Mouse (Mus musculus): Measurements from ENCODE around the gene Fbxl19.
"Not testable (repeated sequence)": the region's sequence is repeated elsewhere in the genome, so short reads cannot be mapped to it uniquely, and the experiment has no call there.

Gene Fbxl19

DNA sequence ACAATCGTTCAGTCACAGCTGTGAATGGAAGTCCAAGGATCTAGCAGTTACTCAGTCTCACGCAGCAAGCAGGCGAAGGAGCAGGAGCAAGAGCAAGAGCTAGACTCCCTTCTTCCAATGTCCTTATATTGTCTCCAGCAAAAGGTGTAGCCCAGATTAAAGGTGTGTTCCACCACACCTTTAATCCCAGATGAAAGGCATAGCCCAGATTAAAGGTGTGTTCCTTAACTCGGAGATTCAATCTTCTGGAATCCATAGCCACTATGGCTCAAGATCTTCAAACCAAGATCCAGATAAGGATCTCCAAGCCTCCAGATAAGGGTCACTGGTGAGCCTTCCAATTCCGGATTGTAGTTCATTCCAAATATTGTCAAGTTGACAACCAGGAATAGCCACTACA, 12.3 kb upstream of the Fbxl19 start, which contains the start of gene Ctf2:
Gene Ctf2 (minus strand): TSS at position 101 of the 400 bp plus-strand sequence.
- DNase-seq: not testable (repeated sequence)

DNA sequence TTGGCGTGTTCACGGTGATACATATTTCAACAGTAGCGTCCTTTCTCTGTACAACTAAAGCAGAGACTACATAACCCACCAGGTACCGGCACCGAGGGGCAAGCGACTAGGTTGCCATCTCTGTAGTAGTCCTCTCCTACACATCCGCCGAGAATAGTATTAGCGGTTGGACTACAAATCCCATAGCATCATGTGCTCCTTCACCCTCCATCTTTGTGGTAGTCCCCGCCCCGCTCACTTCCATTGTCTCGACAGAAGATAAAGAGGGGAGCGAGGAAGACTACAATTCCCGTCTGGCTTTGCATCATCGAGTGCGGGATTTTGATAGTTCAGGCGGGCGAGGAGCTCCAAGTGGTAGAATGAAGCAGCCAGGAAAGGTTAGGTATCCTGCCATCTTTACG, 908 bp downstream of the Fbxl19 start:
- DNase-seq: peak; percentile 97

DNA sequence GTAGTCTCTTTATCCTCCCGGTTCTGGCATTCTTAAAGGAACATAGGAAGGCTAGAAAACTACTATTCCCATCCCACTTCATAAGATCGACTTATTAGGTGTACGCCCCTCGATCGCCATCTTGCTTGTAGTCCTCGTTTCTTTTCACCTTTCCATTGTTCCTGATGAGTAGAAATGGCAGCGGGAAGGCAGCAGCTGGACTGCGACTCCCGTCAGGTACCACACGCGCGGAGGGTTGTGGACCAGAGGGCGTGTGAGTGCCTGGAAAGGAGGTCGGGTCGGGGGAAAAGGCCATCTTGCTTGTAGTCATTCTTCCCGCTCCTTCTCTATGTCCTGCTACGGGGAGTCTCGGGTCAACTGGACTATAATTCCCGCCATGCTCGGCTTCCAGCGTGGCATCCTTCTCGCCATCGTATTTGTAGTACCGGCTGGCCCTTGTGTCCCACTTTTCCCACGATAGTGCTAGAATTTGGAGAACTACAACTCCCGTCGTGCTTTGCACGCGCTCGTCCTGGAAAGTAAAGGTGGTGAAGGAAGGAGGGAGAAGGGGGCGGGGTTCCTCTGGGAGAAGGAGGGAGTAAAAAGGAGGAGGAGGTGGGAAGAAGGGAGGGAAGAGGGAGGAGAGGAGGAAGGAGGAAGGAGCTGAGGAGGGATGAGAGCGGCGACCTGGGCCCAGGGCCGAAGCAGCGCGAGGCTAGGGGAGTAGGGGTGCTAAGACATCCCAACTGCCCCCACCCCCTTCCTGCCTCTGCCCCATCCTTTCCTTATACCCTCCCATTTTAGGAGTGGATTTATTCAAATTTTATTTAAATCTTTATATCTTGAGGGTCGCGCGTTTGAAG, 1.5 kb downstream of the Fbxl19 start:
- DNase-seq: peak; percentile 100

DNA sequence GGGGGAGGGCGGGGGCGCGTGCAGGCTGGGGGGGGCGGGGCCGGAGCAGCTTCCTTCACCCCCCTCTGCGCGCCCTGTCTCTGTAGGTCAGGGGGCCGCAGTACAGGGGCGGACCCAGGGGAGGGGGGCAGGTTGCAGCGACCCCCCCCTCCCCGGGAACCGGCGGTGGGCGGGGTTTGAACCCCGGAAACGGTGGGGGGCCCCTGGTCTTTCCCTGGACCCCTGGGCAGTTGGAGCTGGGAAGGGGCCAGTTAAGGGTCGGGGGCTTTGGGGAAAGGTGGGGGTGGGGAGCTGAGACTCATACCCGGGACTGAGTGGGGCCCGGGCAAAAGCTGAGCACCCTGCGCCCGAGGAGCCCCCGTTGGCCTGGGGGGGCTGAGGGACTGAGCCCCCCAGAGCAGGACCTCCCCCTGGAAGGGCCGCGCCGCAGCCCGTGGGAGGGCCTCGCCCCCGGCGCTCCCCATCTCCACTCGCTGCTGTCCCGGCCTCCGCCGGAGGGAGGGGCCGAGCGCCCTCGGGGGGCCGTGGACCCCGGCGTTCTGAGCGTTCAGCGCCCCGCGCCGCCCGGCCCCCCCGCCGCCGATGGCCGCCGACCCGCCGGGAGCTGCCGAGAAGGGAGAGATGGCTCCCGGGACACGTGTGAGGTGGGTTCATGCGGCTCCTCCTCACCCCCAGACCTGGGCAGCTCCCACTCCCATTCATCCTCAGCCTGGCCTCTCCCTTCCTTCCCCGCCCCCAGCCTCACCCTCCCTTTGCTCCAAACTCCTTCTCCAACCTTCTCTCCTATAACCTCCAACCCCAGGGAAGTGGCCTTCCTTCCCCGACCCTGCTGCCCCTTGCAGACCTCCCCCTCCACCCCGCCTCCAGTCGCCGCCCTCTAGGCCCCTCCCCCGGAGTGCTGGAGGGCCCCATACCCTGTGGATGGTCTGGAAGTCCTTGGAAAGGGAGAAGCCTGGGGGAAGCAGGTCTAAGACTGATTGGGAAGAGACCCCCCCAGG, 2.5 kb downstream of the Fbxl19 start:
- DNase-seq: peak; percentile 35

DNA sequence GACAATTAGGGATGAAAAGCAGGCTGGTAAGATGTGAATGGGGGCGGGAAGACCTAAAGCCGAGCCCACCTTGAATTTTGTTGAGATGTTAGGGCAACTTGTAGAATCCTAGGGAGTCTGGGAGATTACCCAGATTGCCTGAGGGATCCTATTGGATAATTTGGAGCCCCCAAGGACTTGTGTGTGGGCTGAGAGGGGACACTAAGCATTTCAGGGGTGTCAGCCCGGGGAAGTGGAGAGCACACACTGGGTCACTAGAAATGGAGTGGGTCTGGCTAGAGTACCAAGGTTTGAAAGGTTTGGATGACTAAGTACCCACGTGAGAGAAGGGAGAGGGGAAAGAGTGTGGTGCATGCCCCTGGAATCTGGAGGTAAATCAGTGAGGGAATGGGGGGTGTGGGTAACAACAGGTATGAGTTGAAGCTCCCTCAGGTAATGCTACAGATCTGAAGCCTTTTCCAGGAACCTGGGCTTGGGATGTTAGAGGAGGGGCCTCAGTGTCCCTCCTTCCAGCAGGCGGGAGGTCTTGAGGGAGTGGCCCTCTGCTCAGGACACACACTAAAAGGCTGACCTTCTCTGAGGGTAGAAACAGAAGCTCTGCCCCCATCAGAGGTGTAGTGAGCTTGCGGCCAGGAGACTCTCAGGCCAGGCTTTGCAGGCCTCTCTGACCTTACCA, 3.4 kb downstream of the Fbxl19 start:
- DNase-seq: no peak

DNA sequence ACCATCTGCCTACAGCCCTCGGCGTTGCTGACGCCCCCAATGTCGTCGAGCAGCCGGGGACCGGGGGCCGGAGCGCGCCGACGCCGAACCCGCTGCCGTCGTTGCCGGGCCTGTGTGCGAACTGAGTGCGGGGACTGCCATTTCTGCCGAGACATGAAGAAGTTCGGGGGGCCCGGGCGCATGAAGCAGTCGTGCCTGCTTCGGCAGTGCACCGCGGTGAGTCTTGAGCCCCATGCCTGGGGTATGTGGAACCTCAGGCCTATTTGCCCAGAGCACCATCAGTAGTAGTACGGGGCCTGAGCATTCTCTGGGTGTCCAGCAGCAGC, 3.9 kb downstream of the Fbxl19 start:
- no peak for DNase-seq

DNA sequence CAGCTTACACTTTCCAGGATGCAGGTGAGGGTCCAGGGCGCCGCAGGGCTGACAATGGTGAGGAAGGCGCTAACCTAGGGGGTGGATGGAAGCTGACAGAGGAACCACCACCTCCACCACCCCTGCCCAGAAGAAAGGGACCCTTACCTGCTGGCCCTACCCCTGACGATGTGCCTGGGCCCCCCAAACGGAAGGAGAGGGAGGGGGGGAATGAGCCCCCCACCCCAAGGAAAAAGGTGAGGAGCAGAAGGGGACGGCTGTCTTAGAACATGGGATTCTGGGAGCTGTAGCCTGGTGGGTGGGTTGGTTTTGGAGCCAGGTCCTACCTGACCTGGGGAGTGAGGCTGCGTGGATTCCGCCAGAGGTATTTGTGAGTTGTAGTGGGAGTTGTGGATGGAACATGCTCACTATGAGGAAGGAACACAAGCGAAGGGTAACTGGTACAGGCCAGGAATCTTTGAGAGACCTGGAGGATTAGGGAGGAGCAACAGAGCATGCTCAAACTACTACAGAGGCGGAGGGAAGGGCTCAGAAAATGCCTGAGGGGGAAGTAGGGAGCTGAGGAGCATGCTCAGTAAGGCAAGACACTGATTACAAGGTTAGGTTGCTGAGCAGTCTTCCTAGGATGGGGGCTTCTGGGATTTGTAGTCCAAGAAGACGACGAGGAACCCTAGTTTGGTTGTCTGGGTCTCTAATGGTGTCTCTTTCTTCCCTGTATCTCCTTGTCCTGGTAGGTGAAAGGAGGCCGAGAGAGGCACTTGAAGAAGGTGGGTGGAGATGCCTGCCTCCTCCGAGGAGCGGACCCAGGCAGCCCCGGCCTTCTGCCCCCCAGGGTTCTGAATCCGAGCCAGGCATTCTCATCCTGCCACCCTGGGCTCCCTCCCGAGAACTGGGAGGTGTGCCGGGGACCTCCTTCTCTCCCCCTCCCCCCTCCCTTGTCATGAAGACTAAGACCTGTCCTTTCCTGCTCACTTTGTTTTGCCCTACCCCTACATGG, 6.1 kb downstream of the Fbxl19 start:
- peak; percentile 52 for DNase-seq

DNA sequence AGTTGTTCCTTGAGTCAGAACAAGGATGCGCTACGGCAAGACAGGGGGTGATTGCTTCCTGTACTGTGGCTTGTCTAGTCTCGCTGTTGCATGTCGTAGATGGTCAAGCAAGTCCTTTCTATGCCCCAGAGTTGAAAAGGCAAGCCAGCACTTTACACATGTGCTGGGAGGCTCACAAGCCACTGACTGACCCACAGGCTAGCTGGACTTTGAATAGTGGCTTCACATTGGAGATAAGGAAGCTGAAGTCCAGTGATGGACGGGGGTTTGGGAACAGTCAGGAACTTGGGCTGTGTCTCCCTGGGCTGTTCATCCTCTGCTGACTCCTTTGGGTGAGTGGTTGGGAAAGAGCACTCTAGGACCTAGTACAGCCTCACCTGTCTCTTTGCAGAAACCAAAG, 7.3 kb downstream of the Fbxl19 start:
- DNase-seq: no peak

DNA sequence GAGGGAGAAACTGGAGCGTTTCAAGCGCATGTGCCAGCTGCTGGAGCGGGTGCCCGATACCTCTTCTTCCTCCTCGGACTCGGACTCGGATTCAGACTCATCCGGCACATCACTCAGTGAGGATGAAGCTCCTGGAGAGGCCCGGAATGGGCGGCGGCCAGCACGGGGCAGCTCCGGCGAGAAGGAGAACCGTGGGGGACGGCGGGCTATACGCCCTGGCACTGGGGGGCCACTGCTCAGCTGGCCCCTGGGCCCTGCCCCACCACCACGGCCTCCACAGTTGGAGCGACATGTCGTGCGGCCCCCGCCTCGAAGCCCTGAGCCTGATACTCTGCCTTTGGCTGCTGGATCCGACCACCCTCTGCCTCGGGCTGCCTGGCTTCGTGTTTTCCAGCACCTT, 7.7 kb downstream of the Fbxl19 start:
- no peak for DNase-seq

DNA sequence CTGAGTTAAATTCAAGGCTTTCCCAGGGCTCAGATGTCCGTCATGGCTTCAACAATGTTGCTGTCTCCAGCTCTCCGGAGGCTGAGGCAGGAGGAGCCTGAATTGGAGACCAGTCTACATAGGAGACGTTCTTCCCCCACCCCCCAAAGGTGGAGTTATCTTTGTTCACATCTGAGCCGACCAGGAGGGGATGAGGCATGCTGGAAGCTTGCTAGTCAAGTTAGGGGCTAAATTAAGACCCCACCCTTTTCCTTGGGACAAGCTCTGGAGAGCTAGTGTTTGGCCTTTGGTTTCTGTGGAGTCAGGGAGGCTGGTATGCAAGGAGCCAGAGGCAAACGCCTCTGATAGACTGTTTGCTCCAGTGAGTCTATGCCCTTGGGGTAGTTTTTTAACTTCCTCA, 8.8 kb downstream of the Fbxl19 start:
- no peak for DNase-seq

DNA sequence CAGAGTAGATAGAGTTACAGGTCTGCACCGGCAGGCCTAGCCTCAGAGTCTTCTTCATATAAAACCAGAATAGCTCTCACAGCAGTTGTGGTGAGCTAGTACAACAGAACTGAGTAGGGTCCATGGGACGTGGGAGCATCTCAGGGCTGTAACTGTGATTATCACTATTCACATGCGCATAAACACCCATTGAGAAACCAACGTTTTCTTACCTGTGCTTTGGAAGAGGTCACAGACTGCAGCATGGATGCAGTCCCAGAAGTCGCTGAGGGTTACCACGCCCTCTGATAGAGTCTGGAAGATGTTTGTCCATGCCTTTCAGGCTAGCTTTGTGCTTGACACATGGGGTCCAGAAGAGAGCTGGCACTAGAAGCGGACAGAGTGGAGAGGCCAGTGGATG, 9.4 kb downstream of the Fbxl19 start:
- no peak for DNase-seq

DNA sequence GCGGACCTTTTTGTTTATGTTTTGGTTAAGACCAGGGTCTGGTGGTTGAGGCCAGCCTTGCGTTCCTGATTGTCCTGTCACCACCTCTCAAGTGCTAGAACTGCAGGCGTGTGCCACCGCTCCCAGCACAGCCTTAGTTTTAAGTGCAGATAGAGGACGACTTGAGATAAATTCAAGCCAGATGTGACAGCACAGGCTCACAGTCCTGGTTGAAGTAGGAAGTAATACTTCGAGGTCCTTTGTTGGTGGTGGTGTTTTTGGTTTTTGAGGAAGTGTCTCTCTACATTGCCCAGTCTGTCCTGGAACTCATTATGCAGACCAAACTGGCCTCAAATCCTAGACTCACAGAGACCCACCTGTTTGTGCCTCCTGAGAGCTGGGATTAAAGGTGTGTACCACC, 15.4 kb downstream of the Fbxl19 start:
- no peak for DNase-seq

DNA sequence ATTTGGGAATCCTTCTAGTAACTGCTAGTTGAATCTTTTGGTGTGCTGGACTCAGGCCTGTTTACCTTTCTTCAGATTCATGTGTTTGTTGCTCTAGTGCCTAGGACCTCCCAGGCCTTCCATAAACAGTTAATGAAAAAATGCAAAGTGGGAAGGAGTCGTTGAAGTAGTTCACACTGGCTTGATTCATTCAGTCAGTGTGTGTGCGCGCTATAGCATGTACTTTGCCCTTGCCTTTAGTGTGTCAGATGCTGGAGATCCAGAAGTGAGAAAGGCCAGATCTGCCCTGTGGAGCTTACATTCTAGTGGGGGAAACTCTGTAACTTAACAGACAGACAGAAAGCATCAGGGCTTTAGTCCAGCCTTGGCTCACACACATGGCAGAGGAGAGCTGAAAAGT, 16.1 kb downstream of the Fbxl19 start:
- DNase-seq: no peak

DNA sequence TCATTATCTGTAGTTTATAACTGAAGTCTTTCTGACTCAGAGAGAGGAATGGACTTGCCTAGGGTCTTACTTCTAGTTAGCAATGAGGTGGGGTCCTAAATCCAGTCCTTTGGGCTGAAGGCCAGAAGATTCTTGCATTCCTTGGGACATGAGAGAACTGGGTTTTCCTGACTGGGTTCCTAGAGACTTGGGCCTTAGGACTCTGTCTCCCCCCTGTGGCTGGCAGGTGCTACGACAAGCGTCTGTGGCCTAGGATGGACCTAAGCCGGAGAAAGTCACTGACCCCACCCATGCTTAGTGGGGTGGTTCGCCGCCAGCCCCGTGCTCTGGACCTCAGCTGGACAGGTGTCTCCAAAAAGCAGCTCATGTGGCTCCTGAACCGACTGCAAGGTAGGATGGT, 16.7 kb downstream of the Fbxl19 start:
- peak; percentile 54 for DNase-seq

DNA sequence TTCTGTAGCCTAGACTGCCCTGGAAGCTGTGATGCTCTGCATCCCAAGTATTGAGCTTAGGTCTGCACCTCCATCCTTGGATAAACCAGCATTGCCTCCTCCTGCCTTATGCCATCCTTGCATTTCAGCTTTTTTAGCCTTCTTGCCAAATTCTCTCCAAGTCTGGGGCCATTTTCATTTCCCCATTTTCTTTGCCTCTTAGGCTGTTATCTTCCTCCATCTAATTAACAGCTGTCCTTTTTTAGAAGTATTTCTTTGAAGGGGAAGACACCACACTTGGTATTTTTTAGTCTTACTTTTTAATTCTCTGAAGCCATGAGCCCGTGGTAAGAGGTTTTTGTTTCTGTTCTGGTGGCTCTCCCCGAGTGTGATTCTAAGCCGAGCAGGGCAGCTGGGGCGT, 19.3 kb downstream of the Fbxl19 start:
- DNase-seq: no peak

DNA sequence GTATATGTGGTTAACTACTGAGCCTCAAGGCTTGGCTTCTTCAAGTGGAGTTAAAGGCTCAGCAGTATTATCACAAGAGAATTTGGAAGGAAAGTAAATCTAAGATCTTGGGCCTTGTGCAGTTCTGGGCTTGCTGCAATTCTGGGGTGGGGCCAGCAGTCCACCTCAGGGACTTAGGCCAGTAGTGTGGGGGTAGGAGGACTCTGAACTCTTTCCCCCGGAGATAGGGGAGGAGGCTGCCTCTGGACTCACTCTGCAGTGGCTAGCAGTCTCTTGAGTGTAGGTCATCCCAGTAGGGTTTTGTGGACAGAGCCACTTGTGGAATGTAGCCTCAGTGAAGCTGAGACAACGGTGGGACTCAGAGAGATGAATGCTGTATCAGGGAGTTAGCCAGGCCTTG, 21.4 kb downstream of the Fbxl19 start:
- peak; percentile 51 for DNase-seq

DNA sequence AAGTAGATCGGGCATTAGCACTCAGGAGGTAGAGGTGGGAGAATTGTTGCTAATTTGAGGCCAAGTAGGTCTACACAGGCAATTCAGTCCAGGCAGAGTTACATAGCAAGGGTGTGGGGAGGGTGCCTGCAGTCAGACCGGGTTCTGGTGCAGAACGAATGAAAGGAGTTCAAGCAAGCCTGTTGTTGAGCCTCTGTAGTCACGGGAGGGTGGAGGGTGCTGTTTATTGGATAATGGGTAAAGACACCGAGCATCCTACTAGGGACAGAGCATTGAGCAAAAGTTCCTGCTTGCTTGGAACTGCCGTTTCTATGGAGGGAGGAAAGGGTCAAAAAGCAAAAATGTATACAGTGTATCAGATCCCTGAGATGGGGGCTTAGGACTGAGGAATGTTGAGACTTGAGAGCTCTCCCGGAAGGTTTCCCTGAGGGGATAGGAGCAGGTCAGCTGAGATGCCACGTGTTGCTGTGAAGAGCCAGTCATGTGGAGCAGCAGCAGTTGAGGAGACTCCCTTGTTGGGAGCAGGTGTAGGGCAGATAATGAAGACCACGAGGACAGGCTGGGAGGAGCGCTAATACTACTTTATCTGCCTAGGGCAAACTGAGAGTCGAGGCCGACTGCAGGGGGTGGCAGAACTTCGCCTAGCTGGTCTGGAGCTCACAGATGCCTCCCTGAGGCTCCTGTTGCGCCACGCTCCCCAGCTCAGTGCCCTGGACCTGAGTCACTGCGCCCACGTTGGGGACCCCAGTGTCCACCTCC, 22.7 kb downstream of the Fbxl19 start:
- DNase-seq: no peak

DNA sequence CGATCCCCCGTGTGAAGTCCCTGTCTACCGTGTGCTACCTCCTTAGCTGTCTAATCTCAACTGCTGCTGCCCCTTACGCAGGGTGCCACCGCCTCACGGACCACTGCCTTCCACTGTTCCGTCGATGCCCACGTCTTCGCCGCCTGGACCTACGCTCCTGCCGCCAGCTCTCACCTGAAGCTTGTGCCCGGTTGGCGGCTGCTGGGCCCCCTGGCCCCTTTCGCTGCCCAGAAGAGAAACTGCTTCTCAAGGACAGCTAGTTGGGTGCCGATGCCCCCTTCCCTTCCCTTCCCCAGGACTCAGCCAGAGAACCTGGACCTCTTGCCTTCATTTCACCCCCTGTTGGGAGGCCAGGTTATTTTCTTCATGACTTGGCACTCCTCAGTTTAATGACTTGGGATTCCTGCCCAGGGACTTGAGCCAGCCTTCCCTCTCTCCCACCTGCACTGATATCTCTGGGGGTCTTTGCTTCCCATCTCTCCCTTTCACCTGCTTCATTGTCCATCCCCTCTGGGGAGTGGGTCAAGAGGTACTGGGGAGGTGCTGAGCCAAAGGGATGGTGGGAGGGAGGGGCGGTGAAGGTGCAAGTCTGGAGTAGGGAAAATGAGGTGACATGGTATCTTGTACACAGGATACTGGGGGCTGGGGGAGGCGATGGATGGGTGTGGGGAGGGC, 23.5 kb downstream of the Fbxl19 start:
- peak; percentile 26 for DNase-seq

DNA sequence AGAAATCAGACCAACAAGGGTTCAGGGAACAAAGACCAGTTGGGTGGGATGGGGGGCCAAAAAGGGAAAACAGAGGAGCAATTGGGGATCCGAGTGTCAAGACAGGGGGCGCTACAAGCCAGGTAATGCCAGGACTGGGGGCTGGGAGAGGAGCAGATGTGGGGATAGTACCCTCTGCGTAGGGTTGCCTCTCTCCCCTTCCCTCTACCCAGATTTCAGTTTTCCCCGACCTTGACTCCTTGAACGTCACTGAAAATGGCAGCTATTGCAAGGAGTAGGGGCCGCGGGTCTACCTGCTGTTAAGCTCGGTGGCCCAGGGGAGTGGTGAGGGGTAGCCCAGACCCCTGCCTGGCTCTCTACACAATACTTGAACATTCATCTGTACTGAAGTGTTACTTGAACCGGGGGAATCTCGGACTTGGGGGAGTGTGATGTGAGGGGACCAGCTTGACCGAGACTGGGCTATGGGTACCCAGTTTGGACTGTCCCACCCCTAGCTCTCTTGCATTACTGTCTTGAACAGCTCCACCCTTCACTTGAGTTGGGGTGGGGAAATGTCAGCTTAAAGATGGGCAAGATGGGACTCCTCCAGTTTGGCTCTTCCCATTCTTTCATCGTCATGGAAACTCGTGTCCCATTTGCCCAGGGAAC, 24.1 kb downstream of the Fbxl19 start:
- no peak for DNase-seq

DNA sequence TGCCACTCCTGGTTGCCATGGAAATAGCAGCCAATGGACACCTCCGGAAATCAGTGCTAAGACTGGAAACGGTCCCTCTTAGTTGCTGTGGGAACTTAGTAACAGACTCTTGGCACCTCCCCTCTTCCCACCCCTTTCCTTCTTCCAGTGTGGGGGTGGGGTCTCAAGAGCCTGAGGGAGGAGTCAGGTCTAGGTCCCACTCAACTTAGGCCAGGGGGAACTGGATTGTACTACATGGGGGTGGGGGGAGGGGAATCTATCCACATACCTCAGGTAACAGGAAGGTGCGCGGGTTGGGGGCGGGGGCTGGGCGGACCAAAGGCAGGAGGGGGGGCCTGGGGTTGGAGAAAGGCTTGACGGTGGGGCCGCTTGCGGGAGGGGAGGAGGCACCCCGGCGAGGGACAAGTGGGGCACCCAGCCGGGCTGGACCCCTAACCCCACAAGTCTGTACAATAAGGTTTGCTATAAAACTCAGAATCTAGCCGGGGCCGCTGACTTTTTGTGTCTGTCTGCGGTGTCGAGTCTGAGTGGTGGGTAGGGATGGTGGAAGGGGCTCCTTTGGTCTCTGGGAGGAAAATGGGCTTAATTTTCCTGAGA, 24.8 kb downstream of the Fbxl19 start:
- DNase-seq: peak; percentile 98

Data from kidney, adult 11 months (tissue).